In genomic region chr7:144407675-144408074, GRCm38 (mm10) we compare ENCODE assay signal across 14 mouse cellular contexts.
DNase-seq lines count a peak whose midpoint lies in the region; ATAC-seq and TF ChIP-seq lines count a peak whose summit lies in the region.
"Had no signal": no experiment of that assay in that cellular context is flagged by ENCODE, and none has a peak within 500 bp of the region (broad histone marks: within the 10 kb centered on the region; RNA-seq: fewer than 3 reads in every experiment).

No protein-coding gene starts in this region.

- no peak for TF ChIP-seq CTCF in lung, adult 2 months (IDR thresholded peaks at IDR 0.05; ENCODE audit: insufficient read depth, low read length)

- H3K4me2 ChIP-seq in hindbrain, embryonic 16.5 days (ENCODE audit: low read length): no peak overlapping the region
- no peak overlapping the region for H3K4me2 ChIP-seq in lung, embryonic 15.5 days
- H3K4me2 ChIP-seq in embryonic facial prominence, embryonic 12.5 days (replicated peaks): no peak overlapping the region
- H3K4me2 ChIP-seq in limb, embryonic 13.5 days (replicated peaks): no peak overlapping the region
- H3K4me2 ChIP-seq in neural tube, embryonic 15.5 days: no peak overlapping the region
- H3K4me2 ChIP-seq: forebrain, embryonic 15.5 days; liver, embryonic 12.5 days had no signal

- H3K9ac ChIP-seq in hindbrain, embryonic 16.5 days (ENCODE audit: low read depth, low read length): no peak overlapping the region
- H3K9ac ChIP-seq in lung, embryonic 15.5 days: no peak overlapping the region
- no peak overlapping the region for H3K9ac ChIP-seq in embryonic facial prominence, embryonic 12.5 days
- no peak overlapping the region for H3K9ac ChIP-seq in limb, embryonic 13.5 days
- no peak overlapping the region for H3K9ac ChIP-seq in neural tube, embryonic 15.5 days (replicated peaks)
- H3K9ac ChIP-seq: forebrain, embryonic 15.5 days; liver, embryonic 12.5 days had no signal

- H3K27ac ChIP-seq in hindbrain, embryonic 10.5 days: peak overlapping the region; percentile 40; the same call in 1 of the 2 replicates
- no peak overlapping the region for H3K27ac ChIP-seq in hindbrain, embryonic 16.5 days (ENCODE audit: low read depth, low read length)
- no peak overlapping the region for H3K27ac ChIP-seq in lung, embryonic 15.5 days
- H3K27ac ChIP-seq in embryonic facial prominence, embryonic 12.5 days: 0 out of 2 replicates have a peak overlapping the region, but pooled peaks have one; percentile 23
- H3K27ac ChIP-seq in limb, embryonic 13.5 days: peak overlapping the region; percentile 39; the same call in 1 of the 2 replicates
- no peak overlapping the region for H3K27ac ChIP-seq in neural tube, embryonic 15.5 days (replicated peaks)
- H3K27ac ChIP-seq: forebrain, embryonic 15.5 days; kidney, postnatal 0 days; liver, embryonic 12.5 days had no signal

- H3K36me3 ChIP-seq in hindbrain, embryonic 10.5 days: peaks cover 24% of the 10 kb centered on the region
- peaks cover 2% of the 10 kb centered on the region; the same call in 1 of the 2 replicates for H3K36me3 ChIP-seq in hindbrain, embryonic 16.5 days (ENCODE audit: control insufficient read depth, insufficient read depth, low read length)
- no peaks in the 10 kb centered on the region for H3K36me3 ChIP-seq in lung, embryonic 15.5 days
- H3K36me3 ChIP-seq in embryonic facial prominence, embryonic 12.5 days: 0 out of 2 replicates have a peak, but pooled peaks cover 5% of the 10 kb centered on the region
- H3K36me3 ChIP-seq in limb, embryonic 13.5 days: no peaks in the 10 kb centered on the region
- H3K36me3 ChIP-seq in neural tube, embryonic 15.5 days: peaks cover 29% of the 10 kb centered on the region

- 66% methylated on average over 4 of the region's 4 CpGs for WGBS in hindbrain, embryonic 10.5 days
- 67% methylated on average over 4 of the region's 4 CpGs for WGBS in hindbrain, embryonic 16.5 days
- WGBS in lung, embryonic 15.5 days: 52% methylated on average over 4 of the region's 4 CpGs
- 49% methylated on average over 4 of the region's 4 CpGs for WGBS in lung, adult 2 months
- WGBS in embryonic facial prominence, embryonic 12.5 days: 55% methylated on average over 4 of the region's 4 CpGs
- 43% methylated on average over 4 of the region's 4 CpGs for WGBS in limb, embryonic 13.5 days
- WGBS in neural tube, embryonic 15.5 days: 55% methylated on average over 4 of the region's 4 CpGs

- no peak for DNase-seq in hindbrain, embryonic 10.5 days (ENCODE audit: low spot score)
- no peak for DNase-seq in lung, adult 2 months
- DNase-seq: adrenal gland, postnatal 25 days; cerebellum, postnatal 36 days; gastrocnemius, postnatal 36 days; right cerebral cortex, postnatal 25 days had no signal

- ATAC-seq in hindbrain, embryonic 16.5 days: no peak
- ATAC-seq in lung, embryonic 15.5 days (ENCODE audit: borderline replicate concordance, extremely low read depth, low FRiP score, low TSS enrichment): peak; percentile 63; the same call in 1 of the 2 replicates
- ATAC-seq in embryonic facial prominence, embryonic 12.5 days (ENCODE audit: insufficient number of reproducible peaks, insufficient read depth, low FRiP score, low TSS enrichment): no peak
- ATAC-seq in limb, embryonic 13.5 days (ENCODE audit: low FRiP score, low read depth): peak; percentile 51
- ATAC-seq in neural tube, embryonic 15.5 days (ENCODE audit: low FRiP score): no peak
- ATAC-seq: forebrain, embryonic 15.5 days; liver, embryonic 12.5 days had no signal

- no peak overlapping the region for H3K4me3 ChIP-seq in hindbrain, embryonic 10.5 days
- H3K4me3 ChIP-seq in hindbrain, embryonic 16.5 days (ENCODE audit: low read length): no peak overlapping the region
- H3K4me3 ChIP-seq in lung, embryonic 15.5 days: no peak overlapping the region
- H3K4me3 ChIP-seq in lung, adult 2 months (replicated peaks; ENCODE audit: extremely low read depth, low read depth, low read length): no peak overlapping the region
- H3K4me3 ChIP-seq in embryonic facial prominence, embryonic 12.5 days: no peak overlapping the region
- H3K4me3 ChIP-seq in limb, embryonic 13.5 days: no peak overlapping the region
- H3K4me3 ChIP-seq in neural tube, embryonic 15.5 days (replicated peaks): no peak overlapping the region
- H3K4me3 ChIP-seq: forebrain, embryonic 15.5 days; liver, embryonic 12.5 days had no signal

- H3K9me3 ChIP-seq in hindbrain, embryonic 10.5 days: no peaks in the 10 kb centered on the region
- no peaks in the 10 kb centered on the region for H3K9me3 ChIP-seq in hindbrain, embryonic 16.5 days (ENCODE audit: control insufficient read depth, low read length)
- no peaks in the 10 kb centered on the region for H3K9me3 ChIP-seq in lung, embryonic 15.5 days
- no peaks in the 10 kb centered on the region for H3K9me3 ChIP-seq in embryonic facial prominence, embryonic 12.5 days
- H3K9me3 ChIP-seq in limb, embryonic 13.5 days: no peaks in the 10 kb centered on the region
- no peaks in the 10 kb centered on the region for H3K9me3 ChIP-seq in neural tube, embryonic 15.5 days (replicated peaks)
- H3K9me3 ChIP-seq: forebrain, embryonic 15.5 days; liver, embryonic 12.5 days had no signal

- H3K4me1 ChIP-seq in hindbrain, embryonic 10.5 days (replicated peaks): peaks cover 33% of the 10 kb centered on the region
- H3K4me1 ChIP-seq in hindbrain, embryonic 16.5 days (ENCODE audit: control insufficient read depth, insufficient read depth, low read depth, low read length): peaks cover 13% of the 10 kb centered on the region
- H3K4me1 ChIP-seq in lung, embryonic 15.5 days: peaks cover 10% of the 10 kb centered on the region
- no peaks in the 10 kb centered on the region for H3K4me1 ChIP-seq in lung, adult 2 months (ENCODE audit: control insufficient read depth, insufficient read depth, low read length)
- H3K4me1 ChIP-seq in embryonic facial prominence, embryonic 12.5 days: peaks cover 13% of the 10 kb centered on the region; the same call in 1 of the 2 replicates
- peaks cover 20% of the 10 kb centered on the region for H3K4me1 ChIP-seq in limb, embryonic 13.5 days
- H3K4me1 ChIP-seq in neural tube, embryonic 15.5 days: peaks cover 10% of the 10 kb centered on the region
- H3K4me1 ChIP-seq: liver, embryonic 12.5 days had no signal

- TF ChIP-seq POLR2A in lung, adult 2 months (IDR thresholded peaks at IDR 0.05; ENCODE audit: borderline replicate concordance, extremely low read depth, low read depth, low read length): no peak

- H3K27me3 ChIP-seq in hindbrain, embryonic 10.5 days (ENCODE audit: insufficient read depth, poor library complexity, severe bottlenecking): no peaks in the 10 kb centered on the region
- no peaks in the 10 kb centered on the region for H3K27me3 ChIP-seq in hindbrain, embryonic 16.5 days (replicated peaks; ENCODE audit: control insufficient read depth, insufficient read depth, low read length)
- no peaks in the 10 kb centered on the region for H3K27me3 ChIP-seq in lung, embryonic 15.5 days
- no peaks in the 10 kb centered on the region for H3K27me3 ChIP-seq in embryonic facial prominence, embryonic 12.5 days
- no peaks in the 10 kb centered on the region for H3K27me3 ChIP-seq in limb, embryonic 13.5 days
- no peaks in the 10 kb centered on the region for H3K27me3 ChIP-seq in neural tube, embryonic 15.5 days (replicated peaks)
- H3K27me3 ChIP-seq: forebrain, embryonic 15.5 days had no signal

Comparison
In these comparisons a context has a peak if more than half of its experiments do, and no peak if none do; other contexts are left out.
1. H3K27ac ChIP-seq: peak in hindbrain, embryonic 10.5 days (single experiment), embryonic facial prominence, embryonic 12.5 days (single experiment) and limb, embryonic 13.5 days (single experiment); none in hindbrain, embryonic 16.5 days (single experiment), lung, embryonic 15.5 days (single experiment) and neural tube, embryonic 15.5 days (single experiment).
2. ATAC-seq: peak in lung, embryonic 15.5 days (single experiment) and limb, embryonic 13.5 days (single experiment); none in hindbrain, embryonic 16.5 days (single experiment), embryonic facial prominence, embryonic 12.5 days (single experiment) and neural tube, embryonic 15.5 days (single experiment).